Mouse (Mus musculus) adrenal gland, postnatal 14 days (tissue): ENCODE data around the gene Add1. TPM values are rescaled to one million over a fixed set of nuclear protein-coding genes. Genes with fewer than 3 reads are reported as not detected.

ENCODE experiments used
- DNase-seq: peaks from one replicate; pipeline ENCODE4 v3.0.0; 2021; ENCODE audit warnings: mixed read lengths
- total RNA-seq: library from RNA; stranded (reverse); gene quantifications from 2 replicates; pipeline ENCODE4 v1.2.3, GENCODE M21; 2021

Gene Add1
- total RNA-seq, 1 experiment from 2014 or later: 149 TPM

- no peak for DNase-seq
Measured at GRCm38 (mm10) chr5:34607100-34607880, 33.8 kb downstream of the Add1 start.

- DNase-seq: no peak
Measured at GRCm38 (mm10) chr5:34608226-34608625, 34.8 kb downstream of the Add1 start.

- DNase-seq: no peak
Measured at GRCm38 (mm10) chr5:34609966-34610365, 36.5 kb downstream of the Add1 start.

GRCm38 (mm10) chr5:34632996-34633395 is 59.5 kb downstream of the Add1 start:
- DNase-seq: no peak

GRCm38 (mm10) chr5:34633641-34634040 is 60.2 kb downstream of the Add1 start:
- no peak for DNase-seq

GRCm38 (mm10) chr5:34634746-34635400 is 61.4 kb downstream of the Add1 start:
- no peak for DNase-seq

- no peak for DNase-seq
Measured at GRCm38 (mm10) chr5:34635665-34636192, 62.3 kb downstream of the Add1 start.

- peak; percentile 93 for DNase-seq
Measured at GRCm38 (mm10) chr5:34636481-34637287, 63.2 kb downstream of the Add1 start, which contains the start of gene Mfsd10. Gene Mfsd10, minus strand, starts transcription at chr5:34637212.

- DNase-seq: peak; percentile 24
Measured at GRCm38 (mm10) chr5:34637591-34638156, 64.2 kb downstream of the Add1 start.

GRCm38 (mm10) chr5:34641991-34642390 is 68.5 kb downstream of the Add1 start:
- no peak for DNase-seq

- peak; percentile 50 for DNase-seq
Measured at GRCm38 (mm10) chr5:34642932-34643331, 69.5 kb downstream of the Add1 start.

GRCm38 (mm10) chr5:34647581-34647980 is 74.1 kb downstream of the Add1 start:
- peak; percentile 77 for DNase-seq

GRCm38 (mm10) chr5:34652961-34653360 is 79.5 kb downstream of the Add1 start:
- DNase-seq: no peak

- DNase-seq: no peak
Measured at GRCm38 (mm10) chr5:34654881-34655280, 81.4 kb downstream of the Add1 start.

GRCm38 (mm10) chr5:34657556-34657955 is 84.1 kb downstream of the Add1 start:
- no peak for DNase-seq

GRCm38 (mm10) chr5:34659686-34660590 is 86.5 kb downstream of the Add1 start, which contains the start of the genes Nop14 and Grk4:
Gene Nop14, minus strand, starts transcription at chr5:34660148.
Gene Grk4, plus strand, starts transcription at chr5:34660379.
- peak; percentile 99 for DNase-seq

GRCm38 (mm10) chr5:34660591-34661130 is 87.2 kb downstream of the Add1 start:
- no peak for DNase-seq

- no peak for DNase-seq
Measured at GRCm38 (mm10) chr5:34661909-34662308, 88.4 kb downstream of the Add1 start.

GRCm38 (mm10) chr5:34663231-34663630 is 89.8 kb downstream of the Add1 start:
- no peak for DNase-seq

GRCm38 (mm10) chr5:34669493-34669892 is 96.0 kb downstream of the Add1 start:
- no peak for DNase-seq

GRCm38 (mm10) chr5:34670280-34670679 is 96.8 kb downstream of the Add1 start:
- no peak for DNase-seq
